Mouse (Mus musculus): ENCODE measurements around the gene Gm49450. TPM values are rescaled to one million over a fixed set of nuclear protein-coding genes. Genes with fewer than 3 reads are reported as not detected.

Gm49450 gene
- polyA plus RNA-seq (2014; fragmentation: Illumina TruSeq; extraction: RNeasy Lipid Tissue Mini Kit (QIAGEN cat#74804); ENCODE audit: low read depth, low replicate concordance): not detected

GRCm38 (mm10) chr15:98953401-98954356 is at the start of gene Gm49450, which contains the start of gene Tuba1a:
TSS of gene Gm49450 (minus strand) at chr15:98953551.
TSS of gene Tuba1a (minus strand) at chr15:98953703.

DNA sequence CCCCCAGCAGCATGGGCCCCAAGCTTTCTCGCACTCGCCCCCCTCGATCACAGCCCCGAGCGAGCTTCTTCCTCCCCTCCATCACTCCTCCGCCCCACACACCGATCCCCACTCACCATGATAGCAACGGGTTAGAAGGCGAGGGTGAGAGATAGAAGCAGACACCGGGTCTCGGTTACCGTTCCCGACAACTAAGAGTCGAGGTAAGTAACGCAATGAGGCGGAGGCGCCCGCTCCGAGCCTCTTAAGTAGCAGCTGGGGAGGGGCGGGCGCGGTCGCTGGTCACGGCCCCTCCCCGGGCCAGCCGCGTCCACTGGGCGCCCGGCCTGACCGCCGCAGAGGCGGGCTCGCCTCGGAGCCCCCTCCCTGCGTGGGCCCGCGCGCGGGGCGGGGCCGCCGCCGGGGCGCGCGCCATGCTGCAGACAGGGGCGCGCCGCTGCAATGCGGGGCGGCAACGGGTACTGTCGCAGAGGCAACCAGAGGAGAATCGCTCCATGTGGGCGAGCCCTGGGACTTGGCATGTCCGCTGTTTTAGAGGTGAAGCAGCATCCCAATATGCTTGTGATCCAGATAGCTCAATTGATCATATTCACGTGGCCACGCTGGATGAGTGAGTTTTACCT is 19.0 kb downstream of the Gm49450 start, which contains the start of gene Tuba1b:
Gene Tuba1b, minus strand, starts transcription at position 349 of the 623 bp plus-strand sequence.

DNA sequence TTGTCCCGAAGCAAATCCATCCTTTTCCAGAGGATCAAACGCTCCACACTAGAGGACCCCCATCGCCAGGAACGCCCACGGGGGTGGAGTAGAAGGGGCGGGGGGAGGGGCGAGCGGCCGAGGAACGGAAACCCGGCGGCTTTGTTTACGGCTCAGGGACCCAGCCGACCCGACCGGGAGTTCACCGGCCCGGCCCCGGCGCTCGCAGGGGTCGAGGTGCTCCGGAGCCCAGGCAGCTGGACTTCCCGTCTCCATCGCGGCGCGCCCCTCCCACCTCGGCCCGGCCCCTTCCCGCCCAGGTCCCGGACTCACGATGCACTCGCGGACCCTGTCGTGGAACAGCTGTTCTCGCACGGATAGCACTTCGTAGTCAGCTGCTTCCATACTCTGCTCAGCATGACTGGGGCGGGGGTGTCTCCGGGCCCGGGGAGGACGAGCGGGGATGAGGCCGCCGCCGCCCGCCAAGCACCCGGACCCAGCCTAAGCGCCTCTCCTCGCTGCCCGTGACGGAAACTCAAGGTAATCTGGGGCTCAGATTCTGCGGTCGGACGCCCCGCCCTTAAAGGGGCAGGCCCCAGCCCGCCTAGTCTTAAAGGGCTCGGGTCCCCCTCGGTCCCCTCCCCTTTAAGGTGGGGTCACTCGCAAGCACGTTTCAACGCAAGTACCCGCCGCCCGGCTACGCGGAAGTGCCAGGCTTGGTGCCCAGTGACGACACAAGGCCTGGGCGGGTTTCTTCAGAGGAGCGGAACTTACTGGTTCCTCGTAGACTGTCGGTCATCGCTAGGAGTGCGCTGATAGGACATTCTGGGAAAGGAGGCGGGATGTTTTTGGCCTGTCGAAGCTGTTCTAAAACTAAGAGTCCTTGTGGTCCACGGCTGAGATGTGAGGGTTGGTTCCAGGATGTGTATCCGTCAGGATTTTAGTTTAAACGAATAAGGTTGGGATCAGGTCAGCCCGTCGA is 35.5 kb downstream of the Gm49450 start, which contains the start of gene Lmbr1l:
Gene Lmbr1l, minus strand, starts transcription at position 694 of the 961 bp plus-strand sequence.

DNA sequence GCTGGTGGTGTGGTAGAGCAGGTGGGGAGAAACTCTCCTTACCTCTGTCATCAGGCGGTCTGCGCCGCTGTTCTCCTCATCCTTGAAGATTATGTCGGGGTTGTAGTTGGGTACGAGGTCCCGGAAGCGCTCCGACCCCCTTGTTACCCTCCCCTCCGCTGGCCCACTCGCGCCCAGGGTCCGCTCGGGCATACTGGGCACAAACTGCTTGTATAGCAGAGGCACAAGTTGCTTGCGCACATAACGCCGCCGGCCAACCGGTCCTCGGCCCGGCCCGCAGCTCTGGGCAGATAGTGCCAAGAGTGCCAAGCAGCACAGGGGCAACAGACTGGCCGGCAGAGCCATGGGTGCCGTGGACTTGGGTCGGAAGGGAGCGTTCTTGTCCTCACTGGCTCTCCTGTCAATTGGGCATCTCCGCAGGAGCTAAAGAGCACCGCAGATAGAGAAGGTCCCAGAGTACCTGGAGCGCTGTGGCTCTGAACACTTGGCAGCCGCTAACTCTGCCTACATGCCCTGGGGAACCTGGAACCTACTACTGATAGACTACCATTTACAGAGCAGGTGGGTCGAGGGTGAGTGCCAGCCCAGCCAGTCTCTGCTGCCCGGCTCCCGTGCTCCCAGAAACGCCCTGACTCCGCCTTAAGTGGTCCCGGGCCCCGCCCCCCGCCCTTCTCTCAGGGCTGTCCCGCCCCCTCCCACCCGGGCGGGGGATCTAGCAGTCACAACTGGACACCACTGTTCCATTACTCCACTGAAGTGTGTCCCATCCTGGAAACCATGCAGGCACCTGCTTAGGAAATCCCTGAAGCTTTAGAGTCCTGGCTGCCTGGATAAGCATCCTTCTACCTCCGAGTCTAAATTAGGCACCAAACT is 55.2 kb downstream of the Gm49450 start, which contains the start of gene Dhh:
Gene Dhh, minus strand, starts transcription at position 613 of the 873 bp plus-strand sequence.

GRCm38 (mm10) chr15:98893940-98894745 is 59.2 kb downstream of the Gm49450 start, which contains the start of gene Rhebl1:
TSS of gene Rhebl1 (minus strand) at chr15:98894540.

Other genes with a start within 250 kb of the Gm49450 start
- not detected for gene Ccdc65, start 245.3 kb downstream of the Gm49450 start, polyA plus RNA-seq (2014; fragmentation: Illumina TruSeq; extraction: RNeasy Lipid Tissue Mini Kit (QIAGEN cat#74804); ENCODE audit: low read depth, low replicate concordance)
- gene Fkbp11, start 225.4 kb downstream of the Gm49450 start, polyA plus RNA-seq (2014; fragmentation: Illumina TruSeq; extraction: RNeasy Lipid Tissue Mini Kit (QIAGEN cat#74804); ENCODE audit: low read depth, low replicate concordance): 1.7 TPM
- gene Arf3, start 190.3 kb downstream of the Gm49450 start, polyA plus RNA-seq (2014; fragmentation: Illumina TruSeq; extraction: RNeasy Lipid Tissue Mini Kit (QIAGEN cat#74804); ENCODE audit: low read depth, low replicate concordance): 14.6 TPM
- gene Wnt10b, start 175.4 kb downstream of the Gm49450 start, polyA plus RNA-seq (2014; fragmentation: Illumina TruSeq; extraction: RNeasy Lipid Tissue Mini Kit (QIAGEN cat#74804); ENCODE audit: low read depth, low replicate concordance): not detected
- gene Wnt1, start 163.7 kb downstream of the Gm49450 start, polyA plus RNA-seq (2014; fragmentation: Illumina TruSeq; extraction: RNeasy Lipid Tissue Mini Kit (QIAGEN cat#74804); ENCODE audit: low read depth, low replicate concordance): not detected
- not detected for gene Ddn, start 144.1 kb downstream of the Gm49450 start, polyA plus RNA-seq (2014; fragmentation: Illumina TruSeq; extraction: RNeasy Lipid Tissue Mini Kit (QIAGEN cat#74804); ENCODE audit: low read depth, low replicate concordance)
- 28.5 TPM for gene Prkag1, start 122.0 kb downstream of the Gm49450 start, polyA plus RNA-seq (2014; fragmentation: Illumina TruSeq; extraction: RNeasy Lipid Tissue Mini Kit (QIAGEN cat#74804); ENCODE audit: low read depth, low replicate concordance)
- 2.6 TPM for gene Kmt2d, start 82.3 kb downstream of the Gm49450 start, polyA plus RNA-seq (2014; fragmentation: Illumina TruSeq; extraction: RNeasy Lipid Tissue Mini Kit (QIAGEN cat#74804); ENCODE audit: low read depth, low replicate concordance)
- gene Rhebl1, start 59.0 kb downstream of the Gm49450 start, polyA plus RNA-seq (2014; fragmentation: Illumina TruSeq; extraction: RNeasy Lipid Tissue Mini Kit (QIAGEN cat#74804); ENCODE audit: low read depth, low replicate concordance): not detected
- not detected for gene Dhh, start 55.0 kb downstream of the Gm49450 start, polyA plus RNA-seq (2014; fragmentation: Illumina TruSeq; extraction: RNeasy Lipid Tissue Mini Kit (QIAGEN cat#74804); ENCODE audit: low read depth, low replicate concordance)
- gene Lmbr1l, start 35.3 kb downstream of the Gm49450 start, polyA plus RNA-seq (2014; fragmentation: Illumina TruSeq; extraction: RNeasy Lipid Tissue Mini Kit (QIAGEN cat#74804); ENCODE audit: low read depth, low replicate concordance): 3.3 TPM
- 10.7 TPM for gene Tuba1b, start 19.0 kb downstream of the Gm49450 start, polyA plus RNA-seq (2014; fragmentation: Illumina TruSeq; extraction: RNeasy Lipid Tissue Mini Kit (QIAGEN cat#74804); ENCODE audit: low read depth, low replicate concordance)
- 2.5 TPM for gene Tuba1a, start 152 bp upstream of the Gm49450 start, polyA plus RNA-seq (2014; fragmentation: Illumina TruSeq; extraction: RNeasy Lipid Tissue Mini Kit (QIAGEN cat#74804); ENCODE audit: low read depth, low replicate concordance)
- gene Tuba1c, start 76.3 kb upstream of the Gm49450 start, polyA plus RNA-seq (2014; fragmentation: Illumina TruSeq; extraction: RNeasy Lipid Tissue Mini Kit (QIAGEN cat#74804); ENCODE audit: low read depth, low replicate concordance): 23.2 TPM
- not detected for gene Prph, start 101.6 kb upstream of the Gm49450 start, polyA plus RNA-seq (2014; fragmentation: Illumina TruSeq; extraction: RNeasy Lipid Tissue Mini Kit (QIAGEN cat#74804); ENCODE audit: low read depth, low replicate concordance)
- not detected for gene Troap, start 121.0 kb upstream of the Gm49450 start, polyA plus RNA-seq (2014; fragmentation: Illumina TruSeq; extraction: RNeasy Lipid Tissue Mini Kit (QIAGEN cat#74804); ENCODE audit: low read depth, low replicate concordance)
- gene C1ql4, start 134.3 kb upstream of the Gm49450 start, polyA plus RNA-seq (2014; fragmentation: Illumina TruSeq; extraction: RNeasy Lipid Tissue Mini Kit (QIAGEN cat#74804); ENCODE audit: low read depth, low replicate concordance): not detected
- 26.7 TPM for gene Dnajc22, start 139.6 kb upstream of the Gm49450 start, polyA plus RNA-seq (2014; fragmentation: Illumina TruSeq; extraction: RNeasy Lipid Tissue Mini Kit (QIAGEN cat#74804); ENCODE audit: low read depth, low replicate concordance)
- 4.0 TPM for gene Spats2, start 172.4 kb upstream of the Gm49450 start, polyA plus RNA-seq (2014; fragmentation: Illumina TruSeq; extraction: RNeasy Lipid Tissue Mini Kit (QIAGEN cat#74804); ENCODE audit: low read depth, low replicate concordance)

Measured in liver, adult 10 weeks (tissue).